Mouse (Mus musculus) C2C12 (cell line): ENCODE data around the gene Cbarp. TPM values are rescaled to one million over a fixed set of nuclear protein-coding genes. Genes with fewer than 3 reads are reported as not detected.

Experiments used
- H3K27me3 ChIP-seq: one replicate; pipeline ENCODE4 v1.6.1; 2011; ENCODE audit not compliant: control insufficient read depth, insufficient read depth, insufficient read length
- H3K36me3 ChIP-seq: one replicate; pipeline ENCODE4 v1.6.1; 2011; ENCODE audit not compliant: control insufficient read depth, insufficient read depth
- H3K4me3 ChIP-seq: one replicate; pipeline ENCODE4 v1.5.1; 2011; ENCODE audit warnings: mild to moderate bottlenecking, control low read depth; ENCODE audit not compliant: poor library complexity, insufficient read depth, severe bottlenecking
- H3K79me2 ChIP-seq: one replicate; pipeline ENCODE4 v1.6.1; 2011; ENCODE audit not compliant: control insufficient read depth, insufficient read depth
- H3K79me3 ChIP-seq: one replicate; pipeline ENCODE4 v1.6.1; 2011; ENCODE audit warnings: low read depth, control low read depth
- H3ac ChIP-seq: one replicate; pipeline ENCODE3; 2011; ENCODE audit warnings: low read depth; ENCODE audit not compliant: control insufficient read depth, insufficient read length
- CEBPB ChIP-seq: IDR thresholded peaks from one replicate; pipeline ENCODE4 v1.6.1; 2011; ENCODE audit warnings: low read depth, mild to moderate bottlenecking, control low read depth, moderate library complexity
- CTCF ChIP-seq: IDR thresholded peaks from one replicate; pipeline ENCODE4 v1.5.1; 2011; ENCODE audit not compliant: control insufficient read depth, insufficient read depth, insufficient read length
- FOSL1 ChIP-seq: IDR thresholded peaks from one replicate; pipeline ENCODE4 v1.8.0; 2011; ENCODE audit warnings: mild to moderate bottlenecking, low read length; ENCODE audit not compliant: poor library complexity, insufficient read depth, severe bottlenecking
- MAX ChIP-seq: IDR thresholded peaks from one replicate; pipeline ENCODE4 v1.6.1; 2011; ENCODE audit warnings: mild to moderate bottlenecking, control low read depth
- MYOD1 ChIP-seq: IDR thresholded peaks from one replicate; pipeline ENCODE4 v1.6.1; 2011; ENCODE audit warnings: low read depth; ENCODE audit not compliant: control insufficient read depth, insufficient read length
- MYOG ChIP-seq: IDR thresholded peaks from one replicate; pipeline ENCODE4 v1.6.1; 2011; ENCODE audit not compliant: control insufficient read depth, insufficient read length; ENCODE audit errors: extremely low read depth
- USF1 ChIP-seq: IDR thresholded peaks from one replicate; pipeline ENCODE4 v1.6.1; 2011; ENCODE audit warnings: low read depth, mild to moderate bottlenecking, control low read depth, moderate library complexity
- polyA plus RNA-seq: library from polyadenylated mRNA; unstranded; fragments of >200 nt; fragmentation: generic; extraction: Trizol; gene quantifications from one replicate; pipeline ENCODE4 v1.2.1, GENCODE M21; 2012; ENCODE audit warnings: missing spikeins

The Cbarp gene
- polyA plus RNA-seq, 1 experiment: 12.1 TPM

DNA sequence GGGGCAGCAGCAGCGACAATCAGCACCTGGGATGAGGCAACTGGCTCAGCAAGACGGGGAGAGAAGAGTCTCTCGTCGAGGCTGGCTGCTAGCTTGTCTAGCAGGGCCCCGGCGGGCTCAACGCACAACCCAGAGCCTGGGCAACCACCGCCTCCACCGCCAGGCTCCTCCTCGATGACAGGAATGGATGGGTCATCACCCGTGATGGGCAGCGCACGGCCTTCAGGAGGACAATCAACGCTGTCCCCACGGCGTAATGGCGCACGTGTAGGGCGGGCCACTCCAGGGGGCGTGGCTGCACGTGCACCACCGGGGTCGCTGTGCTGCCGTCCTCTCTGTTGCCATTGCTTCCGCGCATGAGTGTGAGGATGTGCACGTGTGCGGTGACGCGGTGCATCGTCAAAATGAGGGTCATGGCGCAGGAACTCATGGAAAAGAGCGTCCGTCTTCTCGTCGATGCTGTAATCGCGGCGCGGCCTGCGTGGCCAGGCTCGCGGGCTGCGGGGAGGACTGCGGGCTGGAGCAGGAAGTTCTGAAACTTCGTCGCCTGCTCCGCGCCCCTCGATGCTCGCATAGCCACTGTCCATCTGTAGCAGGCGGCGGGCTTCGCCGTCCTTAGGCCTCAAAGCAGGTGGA is 9.2 kb downstream of the Cbarp start:
- no peak for TF ChIP-seq CTCF
- TF ChIP-seq MYOD1: no peak
- no peak for TF ChIP-seq CEBPB
- TF ChIP-seq FOSL1: no peak
- no peak for TF ChIP-seq MAX
- no peak for TF ChIP-seq MYOG
- TF ChIP-seq USF1: no peak
- Histone ChIP-seq H3K4me3 (no peak overlapping the region), H3K79me3 (no peaks in the 10 kb centered on the region), H3ac (no peak overlapping the region), H3K36me3 (peaks cover 49% of the 10 kb centered on the region), H3K79me2 (peaks cover 2% of the 10 kb centered on the region), H3K27me3 (no peaks in the 10 kb centered on the region)

DNA sequence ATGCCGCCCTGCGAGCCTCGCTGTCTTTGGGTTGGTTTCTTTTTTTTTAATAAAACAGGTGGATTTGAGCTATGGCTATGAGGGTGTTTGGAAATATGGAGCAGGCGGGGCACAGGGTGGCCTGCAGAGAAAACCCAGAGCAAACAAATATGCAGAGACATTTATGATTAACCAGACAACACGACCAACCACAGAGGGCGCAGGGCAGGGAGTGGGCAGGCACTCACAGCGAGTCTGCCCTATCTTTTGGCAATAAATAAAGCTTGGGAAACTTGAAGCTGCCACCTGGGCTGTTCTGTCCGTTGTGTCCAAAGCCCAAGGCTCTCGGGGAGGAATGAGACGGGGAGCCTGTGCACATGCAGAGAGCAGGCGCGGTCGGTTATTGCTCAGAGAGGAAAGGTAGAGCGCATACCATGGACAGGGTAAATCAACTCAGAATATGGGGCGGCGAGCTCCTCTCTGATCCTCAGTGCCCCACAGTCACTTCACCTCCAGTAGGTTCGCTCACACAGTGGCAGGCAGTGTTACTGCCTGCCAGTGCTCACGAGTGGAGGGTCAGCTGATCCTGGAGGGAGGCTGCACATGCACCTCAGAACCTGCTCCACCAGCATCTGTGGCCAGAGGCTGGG is 10.1 kb downstream of the Cbarp start:
- peaks cover 12% of the 10 kb centered on the region for H3K79me2 ChIP-seq

DNA sequence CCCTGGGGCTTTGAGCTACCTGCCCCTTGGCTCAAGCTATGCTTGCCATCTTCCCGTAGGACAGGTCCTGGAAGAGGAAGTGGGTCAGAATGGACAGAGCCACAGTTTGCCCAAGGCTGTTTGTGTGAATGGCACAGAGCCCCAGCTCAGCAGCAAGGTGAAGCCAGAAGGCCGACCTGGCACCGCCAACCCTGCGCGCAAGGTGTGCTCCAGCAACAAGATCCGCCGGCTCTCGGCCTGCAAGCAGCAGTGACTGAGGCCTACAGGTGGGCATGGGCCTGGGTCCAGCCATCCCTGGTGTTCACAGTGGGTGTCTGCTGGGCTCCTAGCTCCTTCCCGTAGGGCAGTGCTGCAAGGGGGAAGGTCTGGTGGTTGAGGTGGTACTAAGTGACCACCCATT is 10.8 kb downstream of the Cbarp start:
- Histone ChIP-seq H3K79me3 (peaks cover 7% of the 10 kb centered on the region), H3ac (no peak overlapping the region), H3K79me2 (peaks cover 18% of the 10 kb centered on the region), H3K27me3 (no peaks in the 10 kb centered on the region), H3K36me3 (peaks cover 63% of the 10 kb centered on the region), H3K4me3 (no peak overlapping the region)
- TF ChIP-seq MYOG (no peak), USF1 (no peak), MYOD1 (no peak), FOSL1 (no peak), CEBPB (no peak), MAX (no peak), CTCF (no peak)

More for the DNA sequence above, 10.1 kb downstream of the Cbarp start:
- Histone ChIP-seq H3K27me3 (no peaks in the 10 kb centered on the region), H3ac (no peak overlapping the region), H3K36me3 (peaks cover 58% of the 10 kb centered on the region), H3K79me3 (peaks cover 2% of the 10 kb centered on the region), H3K4me3 (no peak overlapping the region)
- TF ChIP-seq MYOD1 (no peak), FOSL1 (no peak), USF1 (no peak), MAX (no peak), MYOG (no peak), CEBPB (no peak)

DNA sequence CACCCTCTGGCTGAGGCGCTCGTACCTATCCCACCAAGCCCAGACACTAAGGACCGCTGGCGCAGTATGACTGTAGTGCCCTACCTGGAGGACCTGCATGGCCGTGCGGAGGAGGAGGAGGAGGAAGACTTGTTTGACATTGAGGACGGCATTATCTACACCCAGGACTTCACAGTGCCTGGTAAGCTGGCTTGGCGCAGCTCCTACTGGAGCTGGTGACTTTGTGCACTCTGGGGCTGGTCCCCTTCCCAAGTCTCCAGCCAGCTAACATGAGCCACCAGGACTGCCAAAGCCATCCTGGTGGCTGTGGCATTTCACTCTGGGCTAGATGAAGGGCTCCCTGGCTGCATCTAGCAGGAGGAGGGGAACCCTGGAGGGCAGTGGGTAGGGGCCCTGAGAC is 12.7 kb downstream of the Cbarp start:
- Histone ChIP-seq H3K79me3 (peaks cover 26% of the 10 kb centered on the region), H3ac (no peak overlapping the region), H3K79me2 (peaks cover 38% of the 10 kb centered on the region), H3K4me3 (no peak overlapping the region), H3K27me3 (no peaks in the 10 kb centered on the region), H3K36me3 (peaks cover 80% of the 10 kb centered on the region)
- TF ChIP-seq MAX: no peak
- TF ChIP-seq MYOD1: no peak
- TF ChIP-seq CTCF: no peak
- TF ChIP-seq MYOG: no peak
- TF ChIP-seq CEBPB: no peak
- no peak for TF ChIP-seq FOSL1

DNA sequence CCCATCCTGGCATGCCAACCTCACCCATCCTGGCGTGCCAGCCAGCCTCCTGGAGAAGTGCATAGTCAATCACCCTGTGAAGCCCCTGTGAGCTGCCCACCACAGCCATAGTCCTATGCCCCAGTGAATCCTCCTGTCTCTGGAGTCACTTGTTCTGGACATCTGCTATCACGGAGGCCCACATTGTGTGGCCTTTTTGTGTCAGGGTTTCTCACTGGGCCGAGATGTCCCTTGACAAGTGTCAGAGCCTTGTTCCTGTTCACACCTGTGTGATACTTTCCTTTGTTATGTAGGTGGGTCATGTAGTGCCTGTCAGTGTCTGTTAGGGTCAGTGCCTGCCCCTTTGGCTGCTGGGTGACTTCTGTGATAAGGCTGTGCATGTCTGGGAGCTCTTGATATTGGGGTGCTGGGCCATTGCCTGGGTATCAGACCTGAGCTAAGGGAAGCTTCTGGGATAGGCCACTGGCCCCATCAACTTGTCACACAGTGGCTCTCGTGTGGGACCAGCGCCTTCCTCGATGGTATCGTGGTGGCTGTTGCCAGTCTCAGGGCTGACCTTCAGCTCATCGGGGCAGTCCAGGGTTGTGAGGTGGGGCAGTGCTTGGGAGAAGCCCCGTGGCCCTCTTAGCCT is 16.6 kb downstream of the Cbarp start:
- Histone ChIP-seq H3ac (no peak overlapping the region), H3K79me2 (peaks cover 76% of the 10 kb centered on the region), H3K4me3 (no peak overlapping the region), H3K79me3 (peaks cover 64% of the 10 kb centered on the region), H3K36me3 (peaks cover 75% of the 10 kb centered on the region), H3K27me3 (no peaks in the 10 kb centered on the region)
- TF ChIP-seq MYOG: no peak
- TF ChIP-seq MAX: no peak
- no peak for TF ChIP-seq CTCF
- TF ChIP-seq MYOD1: no peak
- no peak for TF ChIP-seq FOSL1
- no peak for TF ChIP-seq USF1
- no peak for TF ChIP-seq CEBPB
